Mouse (Mus musculus): ENCODE data around the gene Il17rb.

- TF ChIP-seq CTCF (IDR thresholded peaks at IDR 0.05; ENCODE audit: low read depth, low read length) (no peak), POLR2A (IDR thresholded peaks at IDR 0.05; ENCODE audit: insufficient read depth, low read length) (no peak), EP300 (IDR thresholded peaks at IDR 0.05; ENCODE audit: insufficient read depth, low read depth, low read length) (no peak)
Observed at GRCm38 (mm10) chr14:29971993-29972392, 36.7 kb downstream of the Il17rb start.
